Mouse (Mus musculus): ENCODE data around the gene Gm45837. TPM values are rescaled to one million over a fixed set of nuclear protein-coding genes. Genes with fewer than 3 reads are reported as not detected.

Gm45837 gene
- polyA plus RNA-seq, 1 experiment from 2014 or later, result 0.21 TPM

DNA sequence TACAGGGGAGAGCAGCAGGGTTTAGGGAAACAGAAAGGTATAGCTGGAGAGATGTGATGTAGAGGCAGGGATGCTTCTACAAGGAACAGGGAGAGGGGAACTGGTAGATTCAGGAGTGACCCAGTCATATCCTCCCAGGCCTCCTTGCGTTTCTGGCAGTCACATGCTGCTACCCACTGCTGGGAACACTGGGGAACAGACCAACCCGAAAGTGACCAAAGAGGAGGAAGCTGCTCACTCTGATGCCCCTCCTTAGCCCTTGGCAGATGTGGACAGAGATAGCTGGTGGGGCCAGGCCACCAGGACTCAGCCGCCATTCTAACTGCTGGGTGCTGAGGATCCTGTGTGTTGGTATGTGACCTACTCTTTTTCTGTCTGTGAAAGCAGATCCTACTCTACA is 26.9 kb upstream of the Gm45837 start:
- Histone ChIP-seq H3K27me3 (ENCODE audit: control insufficient read depth, insufficient read depth, low read length) (no peaks in the 10 kb centered on the region), H3K36me3 (ENCODE audit: control insufficient read depth, insufficient read depth, low read length) (no peaks in the 10 kb centered on the region), H3K9ac (ENCODE audit: low read length) (no peak overlapping the region), H3K4me2 (ENCODE audit: low read depth, severe bottlenecking) (no peak overlapping the region), H3K9me3 (ENCODE audit: control insufficient read depth, low read length) (no peaks in the 10 kb centered on the region), H3K27ac (replicated peaks; ENCODE audit: low read depth, low read length) (no peak overlapping the region), H3K4me3 (ENCODE audit: low read depth, low read length) (no peak overlapping the region), H3K4me1 (ENCODE audit: control insufficient read depth, insufficient read depth, low read length) (peaks cover 7% of the 10 kb centered on the region; the same call in 1 of the 2 replicates)
- DNase-seq (ENCODE audit: low spot score) (no peak), ATAC-seq (ENCODE audit: insufficient number of reproducible peaks, low FRiP score, low TSS enrichment, low read depth) (no peak)
- 75% methylated on average over 3 of the region's 3 CpGs for WGBS

DNA sequence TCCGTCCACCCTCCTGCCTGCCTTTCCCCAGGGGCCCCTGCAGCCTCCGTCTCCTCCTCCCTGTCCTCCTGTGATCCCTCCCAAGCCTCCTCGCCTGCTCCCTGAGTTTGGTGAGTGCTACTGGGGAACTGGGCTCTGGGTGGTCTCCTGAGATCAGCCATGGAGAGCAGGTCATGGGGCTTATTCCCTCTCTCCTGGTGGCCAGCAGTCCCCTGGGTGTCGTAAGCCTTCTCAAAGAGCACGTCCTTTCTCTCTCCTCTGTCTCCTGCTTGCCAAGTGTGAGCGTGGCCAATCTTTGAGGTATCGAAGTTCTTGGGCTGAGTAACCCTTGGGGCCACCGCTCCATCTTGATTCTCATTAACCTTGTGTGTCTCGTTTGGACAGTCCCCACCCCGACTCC is 25.8 kb upstream of the Gm45837 start:
- Histone ChIP-seq H3K36me3 (ENCODE audit: control insufficient read depth, insufficient read depth, low read length) (no peaks in the 10 kb centered on the region), H3K27ac (replicated peaks; ENCODE audit: low read depth, low read length) (no peak overlapping the region), H3K4me3 (ENCODE audit: low read depth, low read length) (no peak overlapping the region), H3K4me1 (ENCODE audit: control insufficient read depth, insufficient read depth, low read length) (peaks cover 7% of the 10 kb centered on the region; the same call in 1 of the 2 replicates), H3K9me3 (ENCODE audit: control insufficient read depth, low read length) (no peaks in the 10 kb centered on the region), H3K4me2 (ENCODE audit: low read depth, severe bottlenecking) (no peak overlapping the region), H3K9ac (ENCODE audit: low read length) (no peak overlapping the region), H3K27me3 (ENCODE audit: control insufficient read depth, insufficient read depth, low read length) (no peaks in the 10 kb centered on the region)
- ATAC-seq (ENCODE audit: insufficient number of reproducible peaks, low FRiP score, low TSS enrichment, low read depth), result no peak
- DNase-seq (ENCODE audit: low spot score), result no peak
- WGBS, result 71% methylated on average over 10 of the region's 10 CpGs

DNA sequence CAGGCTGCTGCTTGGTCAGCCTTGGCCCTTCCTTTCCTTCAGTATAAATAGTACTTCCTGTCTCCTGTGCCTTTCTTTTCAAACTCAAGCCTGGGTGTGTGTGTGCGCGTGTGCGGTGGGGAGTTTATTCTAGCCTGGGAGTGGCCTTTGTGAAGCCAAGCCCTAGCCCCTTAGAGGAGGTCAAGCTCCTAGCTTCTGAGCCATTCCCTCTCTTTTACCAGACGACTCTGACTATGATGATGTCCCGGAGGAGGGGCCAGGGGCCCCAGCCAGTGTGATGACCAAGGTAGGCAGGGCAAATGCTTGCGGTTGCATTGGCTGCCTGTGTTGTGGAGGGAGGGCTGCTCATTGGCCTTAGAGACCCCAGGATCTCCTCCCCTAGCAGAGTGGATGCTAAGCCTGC is 25.4 kb upstream of the Gm45837 start:
- ATAC-seq (ENCODE audit: insufficient number of reproducible peaks, low FRiP score, low TSS enrichment, low read depth), result no peak
- no peaks in the 10 kb centered on the region for H3K36me3 ChIP-seq (ENCODE audit: control insufficient read depth, insufficient read depth, low read length)
- no peaks in the 10 kb centered on the region for H3K27me3 ChIP-seq (ENCODE audit: control insufficient read depth, insufficient read depth, low read length)
- H3K9ac ChIP-seq (ENCODE audit: low read length), result no peak overlapping the region
- no peak overlapping the region for H3K27ac ChIP-seq (replicated peaks; ENCODE audit: low read depth, low read length)
- no peak overlapping the region for H3K4me2 ChIP-seq (ENCODE audit: low read depth, severe bottlenecking)
- no peak overlapping the region for H3K4me3 ChIP-seq (ENCODE audit: low read depth, low read length)
- WGBS, result 38% methylated on average over 6 of the region's 6 CpGs
- no peaks in the 10 kb centered on the region for H3K9me3 ChIP-seq (ENCODE audit: control insufficient read depth, low read length)
- DNase-seq (ENCODE audit: low spot score), result no peak
- peaks cover 7% of the 10 kb centered on the region; the same call in 1 of the 2 replicates for H3K4me1 ChIP-seq (ENCODE audit: control insufficient read depth, insufficient read depth, low read length)

DNA sequence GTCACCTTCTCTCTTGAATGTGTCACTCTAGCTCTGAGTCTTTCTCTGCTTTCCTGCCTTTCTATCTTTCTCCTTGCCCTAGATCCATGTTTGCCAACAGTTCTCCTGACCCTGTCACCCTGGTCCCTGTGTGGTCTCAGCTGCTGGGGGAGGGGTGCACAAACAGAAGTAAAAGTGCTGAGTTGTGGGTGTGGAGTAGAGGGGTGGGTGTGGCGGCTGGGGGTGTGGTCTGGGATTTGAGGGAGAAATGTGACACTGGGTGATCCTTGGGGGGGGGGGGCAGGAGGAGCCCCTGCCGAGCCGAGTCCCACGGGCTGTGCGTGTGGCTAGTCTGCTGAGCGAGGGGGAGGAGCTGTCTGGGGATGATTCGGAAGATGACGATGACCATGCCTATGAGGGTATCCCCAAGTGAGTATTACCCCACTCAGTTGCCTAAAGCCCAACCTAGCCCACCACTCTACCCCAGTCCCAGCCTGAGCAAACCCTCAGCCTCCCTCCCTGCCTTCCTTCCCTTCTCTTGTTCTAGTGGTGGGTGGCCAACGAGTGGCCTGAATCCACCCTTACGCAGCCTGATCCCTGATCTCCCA is 24.7 kb upstream of the Gm45837 start:
- peak; percentile 32; the same call in 1 of the 2 replicates for ATAC-seq (ENCODE audit: insufficient number of reproducible peaks, low FRiP score, low TSS enrichment, low read depth)
- H3K4me2 ChIP-seq (ENCODE audit: low read depth, severe bottlenecking), result no peak overlapping the region
- peaks cover 7% of the 10 kb centered on the region; the same call in 1 of the 2 replicates for H3K4me1 ChIP-seq (ENCODE audit: control insufficient read depth, insufficient read depth, low read length)
- H3K9me3 ChIP-seq (ENCODE audit: control insufficient read depth, low read length), result no peaks in the 10 kb centered on the region
- DNase-seq (ENCODE audit: low spot score), result no peak
- no peak overlapping the region for H3K9ac ChIP-seq (ENCODE audit: low read length)
- H3K27me3 ChIP-seq (ENCODE audit: control insufficient read depth, insufficient read depth, low read length), result no peaks in the 10 kb centered on the region
- H3K4me3 ChIP-seq (ENCODE audit: low read depth, low read length), result no peak overlapping the region
- H3K36me3 ChIP-seq (ENCODE audit: control insufficient read depth, insufficient read depth, low read length), result no peaks in the 10 kb centered on the region
- no peak overlapping the region for H3K27ac ChIP-seq (replicated peaks; ENCODE audit: low read depth, low read length)
- 69% methylated on average over 5 of the region's 10 CpGs for WGBS

DNA sequence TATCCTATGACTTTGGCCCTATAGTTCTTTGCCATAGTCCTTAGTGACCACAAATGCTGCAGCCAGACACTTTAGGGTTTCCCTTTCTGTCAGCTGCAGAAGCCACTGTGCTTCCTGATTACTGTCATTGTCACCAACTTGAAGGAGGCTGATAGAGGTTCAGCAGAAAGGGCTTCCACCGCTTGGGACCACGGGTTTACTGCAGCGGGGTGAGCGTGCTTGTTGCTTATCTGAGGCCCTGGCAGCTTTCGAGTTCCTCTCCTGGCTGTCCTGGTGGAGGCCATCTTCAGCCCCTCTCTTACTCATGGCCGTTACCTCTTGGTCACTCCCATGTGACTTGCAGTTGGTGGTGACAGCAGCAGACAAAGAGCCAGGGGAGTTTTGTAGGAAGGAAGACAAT is 21.4 kb upstream of the Gm45837 start:
- Histone ChIP-seq H3K36me3 (ENCODE audit: control insufficient read depth, insufficient read depth, low read length) (no peaks in the 10 kb centered on the region), H3K9me3 (ENCODE audit: control insufficient read depth, low read length) (no peaks in the 10 kb centered on the region)
- WGBS, result 87% methylated on average over 6 of the region's 6 CpGs

DNA sequence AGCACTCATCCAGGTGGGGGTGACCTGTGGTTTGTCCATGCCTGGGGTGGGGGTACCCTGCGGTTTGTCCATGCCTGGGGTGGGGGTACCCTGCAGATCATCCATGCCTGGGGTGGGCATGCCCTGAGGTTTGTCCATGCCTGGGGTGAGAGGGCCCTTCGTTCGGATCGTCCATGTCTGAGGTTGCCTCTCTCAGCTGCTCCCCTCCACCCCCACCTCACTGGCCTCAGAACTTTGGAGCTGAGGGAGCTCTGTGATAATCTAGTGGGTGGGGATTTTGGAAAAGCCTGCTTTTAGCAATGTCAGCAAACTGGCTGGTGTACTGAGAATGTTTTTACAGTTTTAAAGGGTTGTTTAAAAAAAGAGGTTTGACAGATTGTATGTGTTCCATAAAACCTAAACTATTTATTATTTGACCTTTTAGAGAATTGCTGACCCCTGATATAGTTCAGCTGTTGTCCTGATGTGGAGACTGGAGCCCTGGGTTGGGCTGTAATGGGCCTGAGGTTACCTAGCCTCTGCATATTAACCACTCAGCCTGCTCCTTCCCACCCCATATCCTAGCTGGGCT is 18.7 kb upstream of the Gm45837 start:
- H3K4me3 ChIP-seq (ENCODE audit: low read depth, low read length), result no peak overlapping the region
- no peak for ATAC-seq (ENCODE audit: insufficient number of reproducible peaks, low FRiP score, low TSS enrichment, low read depth)
- 81% methylated on average over 4 of the region's 4 CpGs for WGBS
- DNase-seq (ENCODE audit: low spot score), result no peak
- no peaks in the 10 kb centered on the region for H3K36me3 ChIP-seq (ENCODE audit: control insufficient read depth, insufficient read depth, low read length)
- H3K27me3 ChIP-seq (ENCODE audit: control insufficient read depth, insufficient read depth, low read length), result no peaks in the 10 kb centered on the region
- H3K4me1 ChIP-seq (ENCODE audit: control insufficient read depth, insufficient read depth, low read length), result peaks cover 23% of the 10 kb centered on the region
- no peak overlapping the region for H3K4me2 ChIP-seq (ENCODE audit: low read depth, severe bottlenecking)
- H3K27ac ChIP-seq (replicated peaks; ENCODE audit: low read depth, low read length), result no peak overlapping the region
- H3K9me3 ChIP-seq (ENCODE audit: control insufficient read depth, low read length), result no peaks in the 10 kb centered on the region
- no peak overlapping the region for H3K9ac ChIP-seq (ENCODE audit: low read length)

More for the DNA sequence above, 21.4 kb upstream of the Gm45837 start:
- DNase-seq (ENCODE audit: low spot score) (no peak), ATAC-seq (ENCODE audit: insufficient number of reproducible peaks, low FRiP score, low TSS enrichment, low read depth) (no peak)
- Histone ChIP-seq H3K4me1 (ENCODE audit: control insufficient read depth, insufficient read depth, low read length) (peaks cover 22% of the 10 kb centered on the region), H3K4me2 (ENCODE audit: low read depth, severe bottlenecking) (no peak overlapping the region), H3K4me3 (ENCODE audit: low read depth, low read length) (no peak overlapping the region), H3K27me3 (ENCODE audit: control insufficient read depth, insufficient read depth, low read length) (no peaks in the 10 kb centered on the region), H3K9ac (ENCODE audit: low read length) (no peak overlapping the region), H3K27ac (replicated peaks; ENCODE audit: low read depth, low read length) (no peak overlapping the region)

DNA sequence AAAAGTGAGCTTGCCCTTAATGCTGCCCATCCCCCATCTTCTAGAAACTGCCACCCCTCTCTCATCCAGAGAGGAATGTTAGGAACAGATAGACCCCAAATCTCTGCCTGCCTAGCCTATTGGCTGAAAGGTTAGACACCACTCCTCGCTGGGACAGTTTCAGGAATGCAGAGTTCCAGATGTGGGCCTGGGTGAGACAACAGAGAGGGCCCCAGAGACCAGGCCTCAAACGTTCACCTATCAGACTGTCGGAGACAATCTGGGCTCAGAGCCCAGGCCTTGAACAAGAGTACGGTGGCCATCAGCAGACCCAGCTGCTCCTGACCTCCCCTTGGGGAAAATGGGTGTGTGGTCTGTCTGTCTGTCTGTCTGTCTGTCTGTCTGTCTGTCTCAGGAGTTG is 17.7 kb upstream of the Gm45837 start:
- no peak for ATAC-seq (ENCODE audit: insufficient number of reproducible peaks, low FRiP score, low TSS enrichment, low read depth)
- Histone ChIP-seq H3K4me1 (ENCODE audit: control insufficient read depth, insufficient read depth, low read length) (peaks cover 23% of the 10 kb centered on the region), H3K27me3 (ENCODE audit: control insufficient read depth, insufficient read depth, low read length) (no peaks in the 10 kb centered on the region), H3K27ac (replicated peaks; ENCODE audit: low read depth, low read length) (0 out of 2 replicates have a peak overlapping the region, but pooled peaks have one; percentile 64), H3K36me3 (ENCODE audit: control insufficient read depth, insufficient read depth, low read length) (no peaks in the 10 kb centered on the region), H3K4me3 (ENCODE audit: low read depth, low read length) (no peak overlapping the region), H3K9ac (ENCODE audit: low read length) (no peak overlapping the region), H3K9me3 (ENCODE audit: control insufficient read depth, low read length) (no peaks in the 10 kb centered on the region), H3K4me2 (ENCODE audit: low read depth, severe bottlenecking) (no peak overlapping the region)
- DNase-seq (ENCODE audit: low spot score), result no peak
- 41% methylated on average over 4 of the region's 4 CpGs for WGBS

DNA sequence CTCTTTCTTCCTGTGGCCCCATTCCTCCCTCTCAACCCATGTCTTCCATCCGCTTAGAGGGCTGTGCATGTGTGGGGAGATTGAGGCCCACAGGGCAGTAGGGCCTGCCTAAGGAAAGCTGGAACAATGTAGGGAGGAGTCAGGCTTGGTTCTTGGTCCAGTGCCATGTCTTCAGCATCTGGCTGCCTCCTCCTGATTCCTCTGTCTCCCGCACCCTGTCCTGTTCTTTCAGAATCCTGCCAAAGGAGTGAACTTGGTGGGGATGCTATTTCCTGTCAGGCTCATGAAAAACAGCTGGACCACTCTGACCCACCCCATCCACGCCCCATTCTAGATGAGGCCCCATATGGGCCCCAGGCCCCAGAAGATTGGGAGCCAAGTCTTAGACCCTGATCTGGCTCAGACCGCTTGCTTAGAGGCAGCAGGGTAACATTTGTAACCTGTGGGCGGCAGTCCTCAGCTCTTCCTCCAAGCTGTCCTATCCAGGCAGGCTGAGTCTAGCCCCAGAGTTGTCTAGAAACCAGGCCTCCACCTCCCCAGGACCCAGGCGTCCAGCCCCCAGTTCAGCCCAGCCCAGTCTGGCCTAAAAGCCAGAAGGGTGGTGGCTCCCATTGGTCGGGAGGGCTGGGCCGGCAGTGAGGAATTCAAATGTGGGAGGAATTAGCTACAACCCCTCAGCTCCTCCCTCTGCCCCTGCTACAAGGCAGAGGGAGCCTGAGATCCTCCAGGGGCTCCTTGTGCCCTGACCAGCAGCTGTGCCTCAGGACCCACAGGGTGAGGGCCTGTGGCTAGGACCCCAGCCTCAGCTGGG is 16.8 kb upstream of the Gm45837 start:
- 29% methylated on average over 8 of the region's 8 CpGs for WGBS
- no peak overlapping the region for H3K4me3 ChIP-seq (ENCODE audit: low read depth, low read length)
- 0 out of 2 replicates have a peak, but pooled peaks cover 2% of the 10 kb centered on the region for H3K36me3 ChIP-seq (ENCODE audit: control insufficient read depth, insufficient read depth, low read length)
- ATAC-seq (ENCODE audit: insufficient number of reproducible peaks, low FRiP score, low TSS enrichment, low read depth), result peak; percentile 54
- H3K27ac ChIP-seq (replicated peaks; ENCODE audit: low read depth, low read length), result peak overlapping the region; percentile 64
- no peak overlapping the region for H3K4me2 ChIP-seq (ENCODE audit: low read depth, severe bottlenecking)
- H3K9me3 ChIP-seq (ENCODE audit: control insufficient read depth, low read length), result no peaks in the 10 kb centered on the region
- peaks cover 23% of the 10 kb centered on the region for H3K4me1 ChIP-seq (ENCODE audit: control insufficient read depth, insufficient read depth, low read length)
- H3K9ac ChIP-seq (ENCODE audit: low read length), result peak overlapping the region; percentile 32
- no peaks in the 10 kb centered on the region for H3K27me3 ChIP-seq (ENCODE audit: control insufficient read depth, insufficient read depth, low read length)
- DNase-seq (ENCODE audit: low spot score), result peak; percentile 63

All from limb, embryonic 11.5 days (tissue).